Mouse (Mus musculus) layer of hippocampus, adult 18-20 months (tissue): ENCODE measurements around the gene Zbed4. TPM values are rescaled to one million over a fixed set of nuclear protein-coding genes. Genes with fewer than 3 reads are reported as not detected.
"Not testable (repeated sequence)": the region's sequence is repeated elsewhere in the genome, so short reads cannot be mapped to it uniquely, and the experiment has no call there.

Experiments used
- DNase-seq, 2 experiments: peaks; one replicate each; pipeline ENCODE4 v3.0.0; 2022; ENCODE audit warnings: low spot score in 2 of 2
- long read RNA-seq: library from polyadenylated mRNA; stranded (forward); transcript quantifications from one replicate; pipeline ENCODE4 v2.0.0, GENCODE M21; 2021
- total RNA-seq, 2 experiments: library from RNA; stranded (reverse); gene quantifications; 2 replicates each; pipeline ENCODE4 v1.2.3; 2021

Gene Zbed4
- 10 to 100 TPM; 10.6 to 10.8 TPM for total RNA-seq
- long read RNA-seq, full-length matches to known transcripts: 2 of 6 reads
- long read RNA-seq, partial matches to known transcripts: 0 of 6 reads
- long read RNA-seq, other reads (novel, unspliced or antisense): 4 of 6 reads

- DNase-seq: peak in 1 of 2 experiments; percentile 26
Measured at GRCm38 (mm10) chr15:88751564-88752402, at the start of gene Zbed4. TSS of gene Zbed4 (plus strand) at chr15:88751660.

- DNase-seq: no peak
Measured at GRCm38 (mm10) chr15:88702501-88702900, 49.0 kb upstream of the Zbed4 start.

- DNase-seq: no peak
Measured at GRCm38 (mm10) chr15:88704284-88704683, 47.2 kb upstream of the Zbed4 start.

GRCm38 (mm10) chr15:88706320-88706719 is 45.1 kb upstream of the Zbed4 start:
- no peak for DNase-seq

GRCm38 (mm10) chr15:88706987-88707386 is 44.5 kb upstream of the Zbed4 start:
- not testable (repeated sequence) for DNase-seq

- no peak for DNase-seq
Measured at GRCm38 (mm10) chr15:88708204-88708603, 43.3 kb upstream of the Zbed4 start.

- no peak for DNase-seq
Measured at GRCm38 (mm10) chr15:88708657-88709511, 42.6 kb upstream of the Zbed4 start.

- no peak for DNase-seq
Measured at GRCm38 (mm10) chr15:88709878-88710277, 41.6 kb upstream of the Zbed4 start.

- DNase-seq: no peak
Measured at GRCm38 (mm10) chr15:88712501-88712900, 39.0 kb upstream of the Zbed4 start.

- no peak for DNase-seq
Measured at GRCm38 (mm10) chr15:88714021-88714589, 37.4 kb upstream of the Zbed4 start.

- no peak for DNase-seq
Measured at GRCm38 (mm10) chr15:88716350-88716749, 35.1 kb upstream of the Zbed4 start.

- no peak for DNase-seq
Measured at GRCm38 (mm10) chr15:88717239-88717638, 34.2 kb upstream of the Zbed4 start.

- no peak for DNase-seq
Measured at GRCm38 (mm10) chr15:88723205-88723604, 28.3 kb upstream of the Zbed4 start.

GRCm38 (mm10) chr15:88724311-88724710 is 27.1 kb upstream of the Zbed4 start:
- DNase-seq: no peak

GRCm38 (mm10) chr15:88725036-88725435 is 26.4 kb upstream of the Zbed4 start:
- DNase-seq: no peak

- DNase-seq: no peak
Measured at GRCm38 (mm10) chr15:88727204-88727603, 24.3 kb upstream of the Zbed4 start.

- no peak for DNase-seq
Measured at GRCm38 (mm10) chr15:88730717-88731116, 20.7 kb upstream of the Zbed4 start.

GRCm38 (mm10) chr15:88732405-88733020 is 18.9 kb upstream of the Zbed4 start:
- no peak for DNase-seq

GRCm38 (mm10) chr15:88733041-88733751 is 18.3 kb upstream of the Zbed4 start:
- peak; percentile 32 to 64 for DNase-seq

- peak; percentile 74 to 82 for DNase-seq
Measured at GRCm38 (mm10) chr15:88733834-88734571, 17.5 kb upstream of the Zbed4 start, which contains the start of gene Brd1. TSS of gene Brd1 (minus strand) at chr15:88734233.
